Mouse (Mus musculus) hindbrain, embryonic 10.5 days (tissue): ENCODE measurements around the gene Prkar1a. TPM values are rescaled to one million over a fixed set of nuclear protein-coding genes. Genes with fewer than 3 reads are reported as not detected.
A peak's percentile ranks its signal among the peaks of the same experiment; 100 is the strongest.
"Not testable (repeated sequence)": the region's sequence is repeated elsewhere in the genome, so short reads cannot be mapped to it uniquely, and the experiment has no call there.

Experiments used
- DNase-seq: peaks from one replicate; pipeline ENCODE4 v3.0.0-alpha.2; 2017; ENCODE audit warnings: low spot score
- H3K27ac ChIP-seq: fragments of 300-500 bp; sonication (generic); 2 replicates; pipeline ENCODE4 v1.5.1; 2016; ENCODE audit warnings: mild to moderate bottlenecking, moderate library complexity
- H3K27me3 ChIP-seq: fragments of 300-500 bp; sonication (generic); 2 replicates; pipeline ENCODE4 v1.6.1; 2016; ENCODE audit warnings: mild to moderate bottlenecking; ENCODE audit not compliant: poor library complexity, insufficient read depth, severe bottlenecking
- H3K36me3 ChIP-seq: fragments of 300-500 bp; sonication (generic); 2 replicates; pipeline ENCODE4 v1.6.1; 2016; ENCODE audit warnings: mild to moderate bottlenecking, moderate library complexity
- H3K4me1 ChIP-seq: fragments of 300-500 bp; sonication (generic); replicated peaks from 2 replicates; pipeline ENCODE4 v1.6.1; 2016; ENCODE audit warnings: mild to moderate bottlenecking
- H3K4me3 ChIP-seq: fragments of 300-500 bp; sonication (generic); 2 replicates; pipeline ENCODE4 v1.5.1; 2016; ENCODE audit warnings: mild to moderate bottlenecking, moderate library complexity
- H3K9me3 ChIP-seq: fragments of 300-500 bp; sonication (generic); 2 replicates; pipeline ENCODE4 v1.6.1; 2016; ENCODE audit warnings: mild to moderate bottlenecking, moderate library complexity
- WGBS: fragments of 180-500 bp; shearing (Covaris S2); methylation state at CpG from one replicate; pipeline ENCODE4 v1.1.7; 2016; 5-methylcytosine and 5-hydroxymethylcytosine counted together
- polyA plus RNA-seq: library from polyadenylated mRNA; unstranded; fragments of >200 nt; fragmentation: Nextera tagmentation; extraction: Ambion mirVana; gene quantifications from 2 replicates; pipeline ENCODE4 v1.2.1, GENCODE M21; 2016

Prkar1a gene
- 313 and 331 TPM in 2 replicates for polyA plus RNA-seq

DNA sequence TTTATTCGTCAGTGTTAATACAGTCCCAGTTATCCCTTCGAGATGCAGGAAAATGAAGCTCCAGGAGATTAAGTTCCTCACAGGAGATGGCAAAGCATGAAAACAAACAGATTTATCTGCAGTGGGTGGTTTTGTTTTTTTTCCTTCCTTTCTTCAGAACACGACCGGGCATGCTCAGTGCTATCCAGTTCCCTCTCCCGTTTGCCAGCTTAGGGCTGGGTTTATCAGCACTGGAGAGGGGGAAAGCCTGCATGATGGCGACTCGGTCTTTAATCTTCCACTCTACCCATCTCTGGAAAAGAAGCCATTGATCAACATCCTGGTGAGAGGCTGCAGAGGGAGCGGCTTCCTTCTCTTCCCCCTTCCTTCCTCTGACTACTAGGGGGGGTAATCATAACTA is at the start of gene Prkar1a:
Prkar1a (plus strand) TSS at position 200 of the 400 bp plus-strand sequence.
- H3K9me3 ChIP-seq: no peaks in the 10 kb centered on the region
- no peak for DNase-seq
- peak within 1 kb of the TSS; percentile 99 for H3K4me3 ChIP-seq
- H3K36me3 ChIP-seq: peaks cover 10% of the 10 kb centered on the region
- 52% methylated on average over 8 of the region's 8 CpGs for WGBS
- H3K4me1 ChIP-seq: peaks cover 44% of the 10 kb centered on the region
- peaks cover 9% of the 10 kb centered on the region; the same call in 1 of the 2 replicates for H3K27me3 ChIP-seq
- H3K27ac ChIP-seq: peak within 1 kb of the TSS; percentile 99

DNA sequence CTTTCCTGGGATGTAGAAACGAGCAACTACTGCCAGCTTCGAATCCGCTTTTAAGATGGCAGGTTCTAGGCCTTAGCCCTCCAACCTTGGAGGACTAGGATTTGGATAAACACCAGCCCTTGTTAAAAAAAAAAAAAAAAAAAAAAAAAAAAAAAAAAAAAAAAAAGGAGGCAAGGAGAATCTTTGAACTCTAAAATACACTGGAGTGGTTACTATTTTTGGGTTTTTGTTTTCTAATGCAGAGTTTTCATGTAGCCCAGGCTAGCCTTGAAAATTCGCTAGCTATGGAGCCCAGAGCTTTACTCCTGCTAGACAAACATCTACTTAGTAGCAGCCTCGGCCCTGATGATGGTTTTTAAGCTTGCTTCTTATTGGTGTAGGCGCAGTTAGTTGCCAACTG is 41.6 kb upstream of the Prkar1a start:
- no peak for DNase-seq
- peaks cover under 1% of the 10 kb centered on the region; the same call in 1 of the 2 replicates for H3K27me3 ChIP-seq
- 84% methylated on average over 6 of the region's 6 CpGs for WGBS
- peaks cover 9% of the 10 kb centered on the region; the same call in 1 of the 2 replicates for H3K36me3 ChIP-seq
- H3K27ac ChIP-seq: no peak overlapping the region
- H3K4me3 ChIP-seq: no peak overlapping the region
- H3K4me1 ChIP-seq: peaks cover 28% of the 10 kb centered on the region
- H3K9me3 ChIP-seq: no peaks in the 10 kb centered on the region

DNA sequence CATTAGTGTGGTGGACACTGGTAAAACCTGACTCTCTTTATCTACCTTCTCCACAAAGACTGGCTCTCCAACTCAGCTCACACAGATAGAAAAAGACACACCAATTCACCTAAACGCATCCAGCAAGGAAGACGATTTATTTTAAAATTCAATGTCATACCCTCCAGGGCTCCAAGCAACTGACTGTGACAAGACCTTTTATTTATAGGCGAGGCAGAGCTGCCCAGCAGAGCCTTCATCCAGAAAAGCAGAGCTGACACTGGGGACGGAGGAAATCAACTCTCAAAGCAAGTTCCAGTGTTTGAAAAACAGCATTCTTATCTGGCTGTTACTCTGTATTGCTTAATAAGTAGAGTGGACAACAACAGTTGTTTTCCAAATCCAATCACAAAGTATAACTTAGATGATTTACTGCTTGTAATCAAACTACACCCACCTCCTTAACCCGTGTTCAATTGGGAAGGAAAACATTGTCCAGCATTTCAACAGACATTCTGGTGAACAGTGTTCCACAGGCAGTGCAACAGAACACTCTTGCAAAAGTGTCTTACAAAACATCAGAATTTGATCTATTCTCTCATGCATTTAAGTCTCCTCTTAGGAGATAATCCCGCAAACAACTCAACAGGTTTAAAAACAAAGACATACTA is 40.1 kb upstream of the Prkar1a start:
- H3K36me3 ChIP-seq: no peaks in the 10 kb centered on the region
- DNase-seq: no peak
- H3K9me3 ChIP-seq: no peaks in the 10 kb centered on the region
- peaks cover 28% of the 10 kb centered on the region for H3K4me1 ChIP-seq
- WGBS: 80% methylated on average over 6 of the region's 6 CpGs
- H3K27me3 ChIP-seq: peaks cover 8% of the 10 kb centered on the region
- no peak overlapping the region for H3K27ac ChIP-seq
- no peak overlapping the region for H3K4me3 ChIP-seq

DNA sequence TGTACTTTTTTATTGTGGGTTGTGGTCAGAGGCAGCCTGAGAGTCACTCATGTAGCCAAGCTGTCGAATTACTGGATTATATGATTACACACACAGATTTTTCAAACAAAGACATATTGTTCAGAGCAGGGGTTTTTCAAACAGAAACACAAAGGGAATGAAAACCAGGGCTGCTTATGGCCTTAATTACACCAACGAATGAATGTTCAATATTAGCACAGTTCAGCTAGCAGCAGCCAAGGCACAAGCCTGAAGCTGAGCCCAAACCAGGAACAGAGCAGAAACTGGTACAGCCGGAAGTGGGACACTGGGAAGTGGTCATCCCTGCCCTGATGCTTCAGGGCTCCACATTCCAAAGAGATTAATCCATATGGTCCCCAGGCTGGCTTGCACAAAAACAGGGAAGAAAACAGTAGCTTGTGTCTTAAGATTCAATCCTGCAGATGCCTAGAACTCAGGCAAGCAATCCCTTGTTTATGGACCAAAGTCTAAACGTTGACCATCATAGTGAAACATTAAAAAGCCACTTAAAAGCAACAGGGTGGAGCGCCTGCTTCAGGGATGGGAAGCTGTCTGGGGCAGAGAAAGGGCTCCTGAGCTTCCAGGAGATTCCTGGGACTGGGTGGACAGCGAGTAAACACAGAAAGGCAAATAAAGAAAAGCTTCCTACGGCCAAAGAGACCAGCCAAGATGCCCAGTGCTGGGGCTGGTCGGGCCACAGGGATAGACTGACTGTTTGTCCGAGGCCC is 39.0 kb upstream of the Prkar1a start:
- DNase-seq: no peak
- Histone ChIP-seq H3K9me3 (no peaks in the 10 kb centered on the region), H3K27ac (peak overlapping the region; percentile 91)

DNA sequence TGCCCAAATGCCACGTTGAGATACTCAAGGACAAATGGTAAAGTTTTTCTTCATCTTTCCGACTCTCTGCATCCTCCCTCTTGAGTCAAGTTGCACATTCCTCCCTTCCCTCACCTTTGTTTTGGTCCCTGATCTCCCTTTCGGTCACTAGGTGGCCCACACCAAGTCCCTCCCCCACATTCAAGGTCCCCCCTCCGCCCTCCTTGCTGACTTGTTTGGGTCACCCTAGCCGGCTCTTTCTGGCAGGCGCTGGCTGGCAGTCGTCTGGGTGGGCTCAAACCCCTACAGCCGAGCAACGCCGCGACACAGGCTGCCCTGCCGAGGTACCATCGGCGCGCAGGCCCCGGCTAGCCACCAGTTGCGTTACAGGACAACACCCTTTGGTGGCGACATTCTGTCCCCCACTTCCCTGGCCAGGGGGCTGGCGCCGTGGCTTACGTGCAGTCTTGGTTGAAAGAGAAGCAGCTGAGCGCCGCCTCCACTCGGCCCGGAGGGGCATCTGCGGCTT is 38.4 kb upstream of the Prkar1a start:
- Histone ChIP-seq H3K4me3 (peak overlapping the region; percentile 81), H3K9me3 (no peaks in the 10 kb centered on the region), H3K4me1 (peaks cover 28% of the 10 kb centered on the region), H3K27ac (peak overlapping the region; percentile 91), H3K36me3 (no peaks in the 10 kb centered on the region), H3K27me3 (peaks cover 8% of the 10 kb centered on the region)
- DNase-seq: no peak
- WGBS: under 1% methylated on average over 26 of the region's 26 CpGs

More for the DNA sequence above, 39.0 kb upstream of the Prkar1a start:
- Histone ChIP-seq H3K27me3 (peaks cover 8% of the 10 kb centered on the region), H3K4me3 (peak overlapping the region; percentile 81), H3K4me1 (peaks cover 28% of the 10 kb centered on the region), H3K36me3 (no peaks in the 10 kb centered on the region)
- 21% methylated on average over 9 of the region's 9 CpGs for WGBS

DNA sequence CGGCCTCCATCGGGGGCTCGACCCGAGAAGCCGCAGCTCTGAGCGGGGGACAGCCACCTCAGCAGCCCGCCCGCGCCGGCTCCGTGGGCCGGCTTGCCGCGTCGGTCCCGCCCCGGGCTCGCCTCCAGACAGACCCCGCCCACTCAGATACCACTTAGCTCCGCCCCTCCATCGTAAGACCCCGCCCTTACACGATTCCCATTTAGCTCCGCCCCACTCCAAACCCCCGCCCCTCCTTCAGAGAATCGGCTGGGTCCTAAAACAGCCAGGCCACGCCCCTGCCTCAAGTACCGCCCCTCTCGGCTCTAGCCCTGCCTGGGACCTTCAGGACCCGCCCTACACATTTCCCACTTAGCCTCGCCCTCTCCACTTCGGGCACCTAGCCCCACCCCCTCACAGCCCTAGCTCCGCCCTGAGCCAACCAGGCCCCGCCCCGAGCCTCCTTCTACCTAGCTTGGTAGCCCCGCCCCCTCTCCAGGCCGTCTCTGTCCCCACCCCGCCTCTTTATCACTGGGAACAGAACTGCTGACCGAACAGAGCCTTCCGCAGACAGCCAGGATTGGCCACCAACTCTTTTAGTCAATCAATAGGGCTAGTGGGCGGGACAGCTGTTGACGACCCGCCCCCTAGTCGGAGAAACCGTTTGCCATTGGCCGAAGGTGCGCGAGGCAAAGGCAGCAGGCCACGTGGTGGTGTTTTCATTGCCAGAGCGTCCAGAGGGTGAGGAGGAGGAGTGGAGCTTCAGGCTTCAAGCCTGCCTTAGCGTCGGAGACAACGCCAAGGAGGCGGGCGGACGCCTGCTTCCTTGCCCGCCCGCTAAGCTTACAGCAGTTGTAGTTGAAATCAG is 37.7 kb upstream of the Prkar1a start, which contains the start of gene Wipi1:
Wipi1 (minus strand) TSS at position 665 of the 847 bp plus-strand sequence.
- H3K4me3 ChIP-seq: peak within 1 kb of the TSS; percentile 81
- H3K27me3 ChIP-seq: peaks cover 8% of the 10 kb centered on the region
- H3K4me1 ChIP-seq: peaks cover 28% of the 10 kb centered on the region
- H3K9me3 ChIP-seq: no peaks in the 10 kb centered on the region
- peak within 1 kb of the TSS; percentile 91 for H3K27ac ChIP-seq
- under 1% methylated on average over 58 of the region's 58 CpGs for WGBS
- H3K36me3 ChIP-seq: no peaks in the 10 kb centered on the region
- DNase-seq: peak; percentile 99

DNA sequence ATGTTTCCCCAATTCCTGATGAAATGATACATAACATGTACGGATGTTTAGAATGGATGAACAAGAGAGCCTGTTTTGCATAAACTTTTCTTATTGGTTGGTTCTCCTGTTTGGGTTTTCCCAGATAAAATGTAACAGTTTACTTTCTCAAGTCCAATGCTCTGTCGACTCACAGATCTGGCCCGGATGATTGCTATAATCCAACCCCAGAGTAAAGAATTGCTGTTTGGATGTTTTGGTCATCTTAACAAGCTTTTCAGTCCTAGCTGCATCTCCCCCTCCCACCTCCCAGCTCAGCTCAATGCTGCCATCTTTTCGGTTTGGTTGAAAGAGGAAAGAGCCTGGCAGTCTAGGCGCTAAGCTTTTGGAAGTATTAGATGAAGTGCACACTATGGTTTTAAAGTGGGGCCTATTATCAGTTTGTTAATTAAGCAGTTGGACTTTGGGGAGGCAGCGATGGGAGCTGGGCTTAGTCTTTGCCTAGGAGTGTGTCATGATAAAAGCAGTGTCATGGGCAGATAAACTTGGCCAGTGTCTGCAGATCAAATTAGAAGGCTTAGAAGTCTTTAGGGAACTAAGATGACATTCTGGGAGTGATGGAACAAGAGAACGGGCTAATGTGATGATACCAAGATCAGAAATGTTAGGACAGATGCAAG is 36.2 kb upstream of the Prkar1a start:
- H3K4me3 ChIP-seq: no peak overlapping the region
- no peaks in the 10 kb centered on the region for H3K9me3 ChIP-seq
- H3K27me3 ChIP-seq: peaks cover 8% of the 10 kb centered on the region
- no peak for DNase-seq
- no peaks in the 10 kb centered on the region for H3K36me3 ChIP-seq
- 73% methylated on average over 7 of the region's 7 CpGs for WGBS
- H3K4me1 ChIP-seq: peaks cover 28% of the 10 kb centered on the region
- no peak overlapping the region for H3K27ac ChIP-seq

DNA sequence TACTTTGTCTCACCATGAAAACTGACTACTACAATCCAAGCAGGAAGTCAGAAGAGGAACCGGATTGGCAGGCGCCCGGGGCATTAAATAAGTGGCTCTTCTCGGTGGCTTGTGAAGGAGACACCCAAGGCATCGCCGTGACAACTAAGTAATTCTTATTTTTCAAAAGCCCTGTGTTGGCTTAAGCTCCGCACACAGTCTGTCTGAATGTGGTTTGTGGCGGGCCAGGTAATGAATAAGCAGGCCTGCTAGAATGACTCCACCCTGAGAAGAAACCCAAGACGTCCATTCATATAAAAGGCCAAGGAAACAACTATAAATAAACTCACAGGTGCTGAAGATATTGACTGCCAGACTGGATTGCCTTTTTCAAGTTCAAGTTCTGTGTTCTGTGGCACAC is 33.9 kb upstream of the Prkar1a start:
- Histone ChIP-seq H3K36me3 (no peaks in the 10 kb centered on the region), H3K4me1 (peaks cover 20% of the 10 kb centered on the region), H3K27me3 (peaks cover 8% of the 10 kb centered on the region), H3K9me3 (no peaks in the 10 kb centered on the region), H3K4me3 (no peak overlapping the region), H3K27ac (no peak overlapping the region)
- 77% methylated on average over 9 of the region's 9 CpGs for WGBS
- no peak for DNase-seq

DNA sequence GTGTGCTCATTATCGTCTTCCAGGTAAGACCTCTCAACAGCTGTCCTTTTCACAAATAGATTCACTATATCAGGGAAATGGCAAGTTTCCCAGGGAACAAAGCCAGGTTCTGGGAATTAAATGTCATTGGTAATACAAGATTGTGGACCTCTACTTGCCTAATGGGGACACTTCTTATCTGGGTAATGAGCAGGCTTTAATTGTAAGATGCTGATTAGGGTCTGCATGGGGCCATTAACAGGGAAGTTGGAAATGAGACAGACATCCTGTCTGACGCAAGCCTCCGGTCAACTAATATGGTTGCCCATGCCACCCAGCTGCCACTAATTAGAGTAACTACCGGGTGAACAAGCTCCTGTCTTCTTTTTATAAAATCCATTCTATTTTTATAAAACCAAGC is 32.9 kb upstream of the Prkar1a start:
- no peak for DNase-seq
- Histone ChIP-seq H3K36me3 (no peaks in the 10 kb centered on the region), H3K27me3 (peaks cover 8% of the 10 kb centered on the region), H3K4me3 (no peak overlapping the region), H3K9me3 (no peaks in the 10 kb centered on the region), H3K27ac (no peak overlapping the region), H3K4me1 (peaks cover 11% of the 10 kb centered on the region; the same call in 1 of the 2 replicates)
- WGBS: 83% methylated on average over 4 of the region's 4 CpGs

DNA sequence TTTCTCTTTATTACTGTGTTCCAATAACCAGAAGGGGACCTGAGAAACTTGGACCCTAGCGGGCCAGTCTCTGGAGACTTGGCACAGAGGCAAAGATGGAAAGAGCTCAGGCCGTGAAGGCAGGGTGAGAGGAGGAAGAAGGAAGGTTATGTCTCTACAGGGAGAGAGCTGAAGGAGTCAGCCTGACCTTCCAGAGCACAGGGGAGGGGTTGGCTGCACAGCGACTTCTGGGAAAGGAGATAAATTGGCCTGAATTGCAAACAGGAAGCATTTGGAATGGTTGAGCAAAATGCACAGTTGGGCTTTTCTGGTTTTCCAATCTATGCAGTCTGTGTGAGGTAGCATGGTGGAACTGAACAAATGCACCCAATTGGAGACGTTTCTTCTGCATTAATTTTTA is 32.4 kb upstream of the Prkar1a start:
- WGBS: 73% methylated on average over 4 of the region's 4 CpGs
- H3K4me1 ChIP-seq: peaks cover 9% of the 10 kb centered on the region; the same call in 1 of the 2 replicates
- H3K4me3 ChIP-seq: no peak overlapping the region
- no peak overlapping the region for H3K27ac ChIP-seq
- no peak for DNase-seq
- H3K9me3 ChIP-seq: no peaks in the 10 kb centered on the region
- peaks cover 8% of the 10 kb centered on the region for H3K27me3 ChIP-seq
- no peaks in the 10 kb centered on the region for H3K36me3 ChIP-seq

DNA sequence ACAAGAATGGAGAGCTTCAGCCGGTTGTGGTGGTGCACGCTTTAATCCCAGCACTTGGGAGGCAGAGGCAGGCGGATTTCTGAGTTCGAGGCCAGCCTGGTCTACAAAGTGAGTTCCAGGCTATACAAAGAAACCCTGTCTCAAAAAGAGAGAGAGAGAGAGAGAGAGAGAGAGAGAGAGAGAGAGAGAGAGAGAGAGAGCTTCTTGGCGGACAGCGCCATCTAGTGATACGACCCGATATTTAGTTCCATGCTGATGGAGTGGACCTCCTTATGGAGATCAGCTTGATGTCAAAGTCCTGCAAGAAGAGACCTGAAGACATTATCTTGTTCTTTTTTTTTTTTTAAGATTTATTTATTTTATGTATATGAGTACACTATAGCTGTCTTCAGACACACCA is 30.1 kb upstream of the Prkar1a start:
- WGBS: 34% methylated on average over 8 of the region's 8 CpGs
- peak; percentile 42 for DNase-seq
- H3K9me3 ChIP-seq, H3K36me3 ChIP-seq, H3K4me1 ChIP-seq, H3K27me3 ChIP-seq, H3K27ac ChIP-seq, H3K4me3 ChIP-seq: not testable (repeated sequence)

DNA sequence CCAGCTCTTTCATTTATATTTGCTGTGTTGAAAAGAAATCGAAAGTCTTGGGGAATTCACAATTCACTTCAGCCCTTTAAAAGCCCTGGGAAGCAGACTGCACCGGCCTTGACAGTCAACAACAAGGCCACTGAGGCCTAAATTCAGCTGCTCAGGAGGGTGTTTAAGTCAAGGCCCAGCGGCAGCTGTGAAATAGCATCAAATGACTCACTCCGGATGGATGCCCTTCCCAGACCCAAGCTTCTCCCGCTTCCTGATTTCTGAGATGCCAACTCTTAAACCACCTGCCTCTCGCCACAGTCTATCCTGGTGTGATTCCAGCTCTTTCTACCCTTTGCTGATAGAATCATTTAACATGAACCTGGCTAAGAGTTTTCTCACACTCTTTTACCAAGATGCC is 28.8 kb upstream of the Prkar1a start:
- WGBS: 82% methylated on average over 6 of the region's 6 CpGs
- Histone ChIP-seq H3K4me3 (no peak overlapping the region), H3K4me1 (peaks cover 6% of the 10 kb centered on the region; the same call in 1 of the 2 replicates)

More for the DNA sequence above, 28.8 kb upstream of the Prkar1a start:
- Histone ChIP-seq H3K27me3 (no peaks in the 10 kb centered on the region), H3K9me3 (no peaks in the 10 kb centered on the region), H3K27ac (no peak overlapping the region), H3K36me3 (no peaks in the 10 kb centered on the region)
- no peak for DNase-seq
